Mouse (Mus musculus): ENCODE data around the gene Sacs.
"Not testable (repeated sequence)": the region's sequence is repeated elsewhere in the genome, so short reads cannot be mapped to it uniquely, and the experiment has no call there.

Sacs gene

DNA sequence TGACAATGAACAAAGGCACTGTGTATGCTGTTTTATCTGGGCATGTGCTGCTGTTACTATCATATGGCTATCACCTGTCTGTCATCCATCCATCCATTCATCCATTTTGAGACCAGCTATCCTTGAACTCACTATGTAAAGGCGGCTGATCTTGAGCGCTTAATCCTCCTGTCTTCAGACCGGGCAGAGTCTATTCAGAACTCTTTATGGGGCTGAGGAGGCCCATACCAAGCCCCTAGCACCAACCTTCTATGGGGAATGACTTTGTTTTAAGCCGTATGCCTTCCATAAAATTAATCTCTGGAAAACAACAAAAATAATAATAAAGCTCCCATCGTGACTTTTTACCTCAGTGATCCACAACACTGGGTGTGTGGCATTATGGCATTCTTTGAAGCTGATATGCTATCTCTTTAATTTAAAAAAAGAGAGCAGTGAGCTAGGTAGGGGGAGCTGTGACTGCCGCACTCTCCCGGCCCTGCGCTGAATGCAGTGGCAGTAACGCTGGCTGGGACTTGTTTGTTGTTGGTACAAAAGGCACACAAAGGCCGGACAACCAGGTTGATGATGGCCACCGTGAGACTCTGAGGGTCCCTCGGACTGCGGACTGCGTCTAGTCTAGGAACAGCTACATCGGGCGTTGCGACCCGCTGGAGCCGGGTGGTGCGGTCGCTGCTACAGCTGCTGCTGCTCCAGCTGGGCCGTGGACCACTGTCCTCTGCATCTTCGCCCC, at the start of gene Sacs:
Sacs (plus strand) TSS at position 464 of the 733 bp plus-strand sequence.
- CTCF ChIA-PET = no interaction called here

DNA sequence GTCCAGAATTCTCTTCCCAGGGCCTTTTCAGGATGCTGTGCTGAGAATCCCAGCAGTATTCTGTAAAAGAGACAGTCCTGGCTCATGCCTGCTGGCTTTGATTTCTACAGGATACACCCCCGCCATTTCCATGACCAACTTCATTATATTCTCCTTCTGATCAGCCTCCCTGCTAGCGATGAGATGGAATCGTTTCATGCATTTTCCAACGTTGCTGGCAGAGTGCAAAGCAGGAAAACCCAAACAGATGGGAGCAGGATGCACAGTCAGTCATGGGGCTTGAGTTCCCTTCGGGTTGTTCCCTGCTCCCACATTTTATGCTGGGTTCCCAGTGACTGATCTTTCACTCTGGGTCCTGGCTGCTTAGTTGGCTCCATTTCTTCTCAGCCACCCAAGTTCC, 47.3 kb upstream of the Sacs start:
- CTCF ChIA-PET = no interaction called here

DNA sequence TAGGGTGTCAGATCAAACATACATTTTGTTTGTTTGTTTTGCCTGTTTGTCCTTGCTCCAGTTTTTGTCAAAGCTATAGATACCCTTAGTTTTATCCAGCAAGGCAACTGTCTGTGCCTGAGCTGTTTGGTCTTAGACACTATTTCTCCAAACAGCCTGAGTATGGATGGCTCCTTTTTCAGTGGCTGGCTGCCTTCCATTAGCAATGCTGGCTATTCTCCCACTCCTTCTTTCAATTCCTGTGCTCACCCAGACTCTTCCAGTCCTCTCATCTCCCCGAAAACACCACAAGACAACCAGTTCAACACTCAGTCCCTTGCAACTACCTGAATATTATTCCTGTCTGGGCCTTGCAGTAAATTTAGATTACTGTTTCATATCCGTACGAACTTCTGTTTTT, 46.2 kb upstream of the Sacs start:
- CTCF ChIA-PET = no interaction called here

DNA sequence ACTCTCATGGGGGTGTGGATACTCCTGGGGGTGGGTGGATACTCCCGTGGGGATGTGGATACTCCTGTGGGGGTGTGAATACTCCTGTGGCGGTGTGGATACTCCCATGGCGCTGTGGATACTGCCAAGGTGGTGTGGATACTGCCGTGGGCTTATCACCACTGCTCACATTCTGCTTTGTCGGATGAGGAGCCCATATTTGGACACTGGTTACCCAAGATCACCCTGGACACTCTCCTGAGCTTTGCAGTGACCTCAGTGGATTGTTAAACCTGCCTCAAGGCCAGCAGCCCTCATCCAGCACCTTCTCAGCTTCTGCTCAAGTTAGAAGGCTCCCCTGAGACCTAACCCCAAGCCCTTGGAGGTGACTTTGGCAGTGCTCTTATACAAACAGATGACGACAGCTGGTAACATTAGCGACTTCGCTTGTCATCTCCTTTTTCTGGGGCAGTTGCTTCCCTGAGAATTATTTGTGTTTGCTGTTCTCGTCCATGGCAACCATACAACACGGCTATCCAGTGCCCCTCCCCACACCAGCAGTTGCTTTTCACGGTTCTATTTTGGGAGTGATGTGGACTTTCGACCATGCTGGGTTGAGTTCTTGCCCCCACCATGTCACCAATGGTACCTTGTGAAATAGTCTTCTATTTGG, 40.2 kb upstream of the Sacs start:
- CTCF ChIA-PET = interaction anchor here (0.6 kb wide), 1 partner anchor 8 kb away, joined by 6 read pairs; no protein-coding TSS in a partner anchor

DNA sequence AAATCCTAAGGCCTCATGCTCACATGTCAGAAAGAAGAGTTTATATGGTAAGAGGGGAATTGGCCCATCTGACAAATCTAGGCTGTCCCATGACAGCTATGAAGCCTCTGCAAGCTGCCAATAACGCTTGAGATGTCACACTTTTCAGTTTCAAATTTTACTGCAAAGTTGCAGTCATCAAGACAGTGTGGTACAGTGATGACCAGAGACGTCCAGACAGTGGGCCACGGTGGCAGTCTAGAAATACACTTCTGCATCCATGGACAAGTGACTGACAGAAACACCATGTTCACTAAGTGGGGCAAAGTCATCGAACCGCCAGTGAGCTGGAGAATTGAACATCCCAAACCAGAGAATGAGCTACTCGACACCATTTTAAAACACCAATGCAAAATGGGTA, 37.5 kb upstream of the Sacs start:
- CTCF ChIA-PET = no interaction called here

DNA sequence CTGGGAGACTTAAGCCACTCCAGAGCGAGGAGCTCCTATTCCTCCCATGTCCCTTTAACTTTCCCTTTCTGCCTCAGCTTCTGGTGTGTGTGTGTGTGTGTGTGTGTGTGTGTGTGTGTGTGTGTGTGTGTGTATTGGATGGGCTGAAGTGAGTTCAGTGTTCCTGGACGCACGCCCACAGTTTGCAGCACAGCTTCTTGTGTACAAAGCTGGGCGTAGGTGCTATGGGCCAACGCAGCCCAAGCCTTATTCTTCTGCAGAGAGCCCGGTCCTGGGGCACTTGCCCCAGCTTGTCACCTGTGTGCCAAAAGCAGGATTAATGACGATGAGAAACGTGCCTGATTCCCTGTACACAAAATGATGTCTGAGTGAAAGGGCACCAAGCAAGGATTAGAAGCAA, 31.9 kb upstream of the Sacs start:
- CTCF ChIA-PET = interaction anchor here (0.6 kb wide), 1 partner anchor 9 kb away, joined by 6 read pairs; no protein-coding TSS in a partner anchor

DNA sequence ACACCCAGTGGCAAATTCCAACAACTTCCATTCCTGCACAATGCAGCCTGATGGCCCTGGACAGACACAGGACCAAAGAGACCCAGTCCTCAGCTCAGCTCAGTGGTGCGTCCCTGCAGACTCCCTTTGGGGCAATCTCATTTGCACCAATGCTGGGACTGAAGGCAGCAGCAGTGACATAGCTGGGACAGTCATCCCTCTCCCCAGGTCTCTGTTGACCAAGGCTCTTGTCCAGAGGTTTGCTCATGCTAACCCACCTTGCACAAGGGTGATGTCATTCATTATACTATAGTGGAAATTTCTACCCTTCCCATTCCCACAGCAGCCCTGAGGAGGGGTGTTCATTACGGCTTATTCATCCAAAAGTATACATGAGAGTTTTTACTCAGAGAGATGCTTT, 29.6 kb upstream of the Sacs start:
- CTCF ChIA-PET = no interaction called here

DNA sequence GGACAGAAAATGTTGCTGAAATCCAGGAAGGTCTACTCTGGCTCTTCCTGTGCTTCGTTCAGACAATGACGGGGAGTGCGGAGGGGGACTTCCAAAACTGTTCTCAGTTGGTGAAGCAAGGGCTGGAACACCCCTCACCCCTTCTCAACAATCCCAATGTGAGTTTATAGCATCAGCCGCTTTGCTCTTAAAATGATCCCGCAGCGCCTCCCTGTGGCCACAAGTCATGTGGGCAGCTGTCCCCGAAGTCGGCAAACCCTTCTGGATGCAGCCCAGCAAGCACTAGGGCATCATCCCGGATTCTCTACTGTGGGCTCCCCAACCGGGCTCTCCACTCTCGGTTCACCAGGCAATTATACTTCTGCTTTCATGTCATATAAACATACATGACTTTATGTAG, 25.9 kb upstream of the Sacs start:
- CTCF ChIA-PET = no interaction called here

DNA sequence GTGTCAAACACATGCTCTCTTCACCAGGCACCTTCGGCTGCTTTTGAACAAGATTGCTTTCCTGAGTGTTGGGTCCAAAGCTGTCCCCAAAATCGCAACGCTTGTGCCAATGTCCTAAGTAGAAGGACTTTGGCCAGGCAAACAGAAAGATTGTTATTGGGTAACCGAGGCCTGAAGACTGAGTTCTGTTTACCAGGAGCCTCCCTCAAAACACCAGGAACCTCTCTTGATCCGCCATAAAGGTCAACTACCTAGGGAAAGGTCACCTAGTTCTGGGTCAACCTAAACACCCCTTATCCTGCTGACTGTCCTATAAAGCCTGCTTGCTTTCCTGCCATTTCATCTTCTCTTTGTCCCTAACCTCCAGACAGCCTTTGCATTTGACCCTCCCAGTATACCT, 13.5 kb upstream of the Sacs start:
- CTCF ChIA-PET = no interaction called here

DNA sequence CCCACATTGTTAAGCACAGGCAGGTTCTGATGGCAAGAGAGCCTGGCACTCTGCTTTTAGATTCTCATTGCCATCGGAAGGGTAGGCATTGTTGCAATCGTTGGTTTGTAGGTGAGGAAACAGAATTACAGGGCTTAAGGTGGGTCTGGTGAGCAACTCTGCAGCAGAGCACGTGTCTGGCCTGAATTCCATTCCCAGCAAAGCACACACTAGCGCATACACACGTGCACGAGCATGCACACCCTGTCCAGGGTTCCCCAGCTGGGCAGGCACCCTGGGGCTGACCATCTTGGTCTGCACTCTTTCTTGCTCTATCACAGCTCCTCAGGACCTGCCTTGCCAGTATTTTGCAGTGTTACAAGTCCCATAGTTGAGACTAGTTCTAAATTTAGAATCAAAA, 13.1 kb upstream of the Sacs start:
- CTCF ChIA-PET = no interaction called here

DNA sequence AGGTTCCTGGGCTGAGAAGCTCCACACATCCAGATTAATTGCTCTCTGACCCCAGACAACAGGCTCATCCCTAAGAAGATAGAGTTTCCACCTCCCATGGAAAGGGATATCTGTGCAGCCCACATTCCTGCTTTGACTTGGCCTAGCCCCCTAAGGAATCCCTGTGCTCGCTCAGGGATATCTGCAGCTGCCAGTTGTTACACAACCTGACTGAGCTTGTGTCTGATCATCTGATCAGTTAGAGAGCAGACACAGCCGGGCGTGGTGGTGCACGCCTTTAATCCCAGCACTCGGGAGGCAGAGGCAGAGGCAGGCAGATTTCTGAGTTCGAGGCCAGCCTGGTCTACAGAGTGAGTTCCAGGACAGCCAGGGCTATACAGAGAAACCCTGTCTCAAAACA, 10.9 kb upstream of the Sacs start:
- CTCF ChIA-PET = not testable (repeated sequence)

DNA sequence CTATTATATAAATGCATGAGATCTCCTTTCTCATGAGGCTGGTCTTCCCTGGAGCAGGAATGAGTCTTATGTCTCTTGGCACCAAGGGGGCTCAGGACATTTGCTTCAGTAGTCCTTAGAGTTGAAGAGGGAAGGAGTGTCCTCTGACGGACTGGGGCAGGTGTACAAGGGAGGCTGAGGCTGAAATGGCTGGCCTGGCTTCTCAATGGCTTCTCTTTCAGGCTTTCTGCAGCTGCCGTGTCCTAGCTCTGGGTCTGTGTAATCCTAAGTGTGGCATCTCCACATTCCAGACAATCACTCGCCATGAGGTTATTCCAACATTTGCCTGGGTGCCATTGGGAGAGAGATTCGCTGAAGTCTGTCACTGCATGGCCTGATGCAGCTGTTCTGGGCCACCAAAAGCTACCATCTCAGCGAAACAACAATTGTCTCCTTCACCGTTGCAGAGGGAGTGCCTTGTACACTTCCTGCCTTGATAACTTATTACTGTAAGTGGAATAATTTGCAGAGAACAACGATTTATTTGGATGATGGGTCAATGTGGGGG, 9.2 kb upstream of the Sacs start:
- CTCF ChIA-PET = no interaction called here

DNA sequence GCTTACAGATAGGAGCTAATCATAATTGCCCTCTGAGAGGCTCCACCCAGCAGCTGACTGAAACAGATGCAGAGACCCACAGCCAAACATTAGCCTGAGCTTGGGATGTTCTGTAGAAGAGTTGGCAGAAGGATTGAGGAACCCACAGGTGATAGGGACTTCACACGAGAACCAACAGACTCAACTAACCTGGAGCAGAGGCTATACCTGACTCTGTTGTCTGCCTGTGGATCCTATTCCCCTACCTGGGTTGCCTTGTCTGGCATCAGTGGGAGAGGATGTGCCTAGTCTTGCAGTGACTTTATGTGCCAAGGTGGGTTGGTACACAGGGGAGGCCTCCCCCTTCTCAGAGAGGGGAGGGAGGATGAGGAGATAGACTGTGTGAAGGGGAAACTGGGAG, 5.7 kb upstream of the Sacs start:
- CTCF ChIA-PET = no interaction called here

DNA sequence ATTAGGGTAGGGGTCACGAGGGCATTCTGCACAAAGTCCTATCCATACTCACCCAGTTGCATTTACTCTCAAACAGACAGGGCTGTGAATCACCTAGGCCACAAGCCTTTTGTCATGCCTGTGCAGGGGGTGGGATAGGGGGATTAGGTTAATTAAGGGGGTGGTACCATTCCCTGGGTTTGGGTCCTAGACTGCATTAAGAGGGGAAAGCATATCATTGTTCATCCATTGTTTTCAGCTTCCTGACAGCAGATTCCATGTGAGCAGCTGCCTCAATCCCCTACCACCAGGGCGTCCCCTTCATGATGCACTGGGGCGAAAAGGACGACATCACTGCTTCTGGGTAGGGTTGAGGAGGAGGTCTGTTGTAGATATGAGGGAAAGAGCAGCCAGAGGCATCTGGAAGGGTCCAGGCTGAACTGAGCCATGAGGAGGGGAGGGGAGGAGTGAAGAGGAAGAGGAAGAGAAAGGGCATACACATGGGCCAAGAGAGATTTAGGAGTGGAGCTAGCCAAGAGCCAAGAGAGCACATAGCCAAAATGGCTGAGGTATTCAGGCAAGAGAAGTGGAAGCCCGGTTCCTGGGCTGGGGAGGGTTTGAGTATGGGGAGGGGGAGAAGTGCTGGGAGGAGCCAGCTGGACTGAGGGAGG, 3.8 kb upstream of the Sacs start:
- CTCF ChIA-PET = no interaction called here

DNA sequence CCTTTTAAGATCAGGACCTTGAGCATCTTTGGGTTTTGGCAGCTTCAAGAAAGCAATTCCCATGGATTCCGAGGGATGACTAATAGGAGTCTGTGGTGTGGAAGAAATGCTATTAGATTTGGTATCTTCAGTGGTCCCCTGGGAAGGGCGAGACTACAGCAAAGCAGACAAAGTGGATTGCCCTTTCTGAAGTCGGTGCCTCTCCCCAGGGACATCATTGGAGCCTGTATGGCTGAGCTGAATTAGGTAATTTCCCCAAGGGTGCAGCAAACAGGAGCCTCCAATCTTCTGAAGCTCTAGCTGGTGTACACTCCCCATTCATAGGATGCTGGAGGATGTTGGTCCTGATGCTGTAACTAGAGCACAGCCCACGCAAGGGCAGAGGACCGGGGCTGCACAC, 847 bp upstream of the Sacs start:
- CTCF ChIA-PET = no interaction called here

DNA sequence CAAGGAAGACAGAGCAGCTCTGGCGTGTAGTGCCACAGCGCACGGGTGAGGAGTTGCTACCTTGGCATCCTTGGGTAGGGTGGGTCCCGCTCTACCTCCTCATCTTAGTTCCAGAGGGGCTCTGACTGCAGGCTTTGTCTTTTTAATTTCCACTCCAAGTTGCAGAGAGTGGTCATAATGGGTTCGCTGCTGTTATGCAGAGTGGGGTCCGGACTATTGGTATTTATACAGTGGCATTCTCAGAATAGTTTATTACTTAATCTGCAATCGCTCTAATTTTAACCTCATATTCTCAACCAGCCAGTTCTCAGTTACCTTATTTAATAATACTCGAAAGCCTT, 440 bp downstream of the Sacs start:
- CTCF ChIA-PET = no interaction called here

DNA sequence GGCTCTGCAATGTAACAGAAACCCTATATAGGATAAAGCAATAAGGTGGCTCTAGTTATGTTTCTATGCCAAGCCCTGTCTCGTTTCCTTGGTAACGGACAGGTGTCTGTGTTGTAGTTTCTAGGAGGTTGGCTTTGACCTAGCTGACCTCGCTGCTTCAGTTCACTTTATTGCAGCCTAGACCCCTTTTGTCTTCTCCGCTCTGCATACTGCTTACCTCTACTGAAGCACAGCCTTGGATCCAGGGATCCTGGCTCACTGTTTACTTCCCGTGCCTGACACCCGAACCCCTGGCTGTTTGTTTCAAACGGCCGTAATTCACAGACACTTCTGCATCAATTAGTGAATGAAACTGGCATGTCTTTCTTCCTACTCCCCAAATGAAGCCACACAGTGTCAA, 5.1 kb downstream of the Sacs start:
- CTCF ChIA-PET = no interaction called here

DNA sequence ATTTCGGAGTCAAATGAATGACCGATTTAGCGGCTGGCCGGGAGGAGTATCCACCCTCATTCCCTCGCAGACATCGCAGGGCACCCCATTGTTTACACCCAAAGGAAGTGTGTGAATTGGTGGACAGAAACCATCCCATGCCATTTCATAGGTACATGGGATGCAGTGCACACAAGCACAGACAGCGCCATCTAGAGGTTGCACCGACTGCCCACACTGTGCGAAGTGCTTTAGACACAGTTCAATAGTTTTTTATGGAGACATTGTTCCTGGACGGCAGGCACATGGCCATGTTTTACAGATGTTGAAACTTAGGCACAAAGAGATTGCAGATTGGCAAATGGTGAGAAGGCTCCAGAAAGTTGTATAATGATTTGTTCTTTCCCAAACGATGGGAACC, 5.6 kb downstream of the Sacs start:
- CTCF ChIA-PET = no interaction called here

DNA sequence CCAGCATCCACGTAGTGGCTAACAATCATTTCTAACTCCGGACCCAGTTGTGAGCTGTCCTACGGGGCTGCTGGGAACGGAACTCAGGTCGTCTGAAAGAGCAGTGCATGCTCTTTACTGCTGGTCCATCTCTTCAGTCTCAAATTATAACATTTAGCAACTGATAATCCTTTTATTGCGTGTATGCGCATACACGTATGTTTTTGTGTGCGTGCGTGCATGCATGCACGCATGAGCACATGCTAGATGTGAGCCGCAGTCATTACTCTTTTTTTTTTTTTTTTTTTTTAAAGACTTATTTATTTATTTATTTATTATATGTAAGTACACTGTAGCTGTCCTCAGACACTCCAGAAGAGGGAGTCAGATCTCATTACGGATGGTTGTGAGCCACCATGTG, 12.2 kb downstream of the Sacs start:
- CTCF ChIA-PET = interaction anchor here (0.6 kb wide), 1 partner anchor 326 kb away, joined by 3 read pairs; no protein-coding TSS in a partner anchor

DNA sequence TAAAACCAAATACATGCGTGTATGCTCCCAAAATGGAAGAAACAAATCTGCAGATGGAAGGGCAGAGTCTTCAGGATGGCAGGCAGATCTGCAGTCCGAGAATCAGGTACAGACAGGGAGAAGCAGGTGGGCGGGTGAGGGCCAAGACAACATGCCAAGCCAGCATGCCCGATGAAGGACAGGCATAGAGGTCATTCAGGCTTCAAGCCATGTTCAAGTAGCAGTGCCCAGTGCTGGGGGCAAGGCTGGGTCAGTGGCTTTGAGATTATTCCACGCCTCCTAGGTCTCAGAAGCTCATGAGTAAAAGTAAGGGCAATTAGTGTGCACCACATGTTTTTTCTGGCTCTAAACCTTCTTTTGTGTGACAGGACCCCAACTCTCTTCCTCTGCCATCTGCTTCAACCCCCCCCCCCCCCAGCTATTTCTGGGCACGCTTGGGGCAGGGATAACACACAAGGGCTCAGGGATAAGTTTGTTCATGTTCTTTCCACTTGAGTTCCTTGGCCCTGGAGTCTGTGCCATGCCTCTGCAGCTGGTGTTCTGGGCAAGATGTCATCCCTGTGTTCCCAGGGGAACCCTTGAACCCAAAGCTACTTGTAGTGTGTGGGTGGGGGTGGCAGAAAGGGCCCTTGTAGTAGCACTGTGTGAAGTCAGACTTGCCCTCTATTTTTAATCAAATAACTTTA, 16.8 kb downstream of the Sacs start:
- CTCF ChIA-PET = no interaction called here

DNA sequence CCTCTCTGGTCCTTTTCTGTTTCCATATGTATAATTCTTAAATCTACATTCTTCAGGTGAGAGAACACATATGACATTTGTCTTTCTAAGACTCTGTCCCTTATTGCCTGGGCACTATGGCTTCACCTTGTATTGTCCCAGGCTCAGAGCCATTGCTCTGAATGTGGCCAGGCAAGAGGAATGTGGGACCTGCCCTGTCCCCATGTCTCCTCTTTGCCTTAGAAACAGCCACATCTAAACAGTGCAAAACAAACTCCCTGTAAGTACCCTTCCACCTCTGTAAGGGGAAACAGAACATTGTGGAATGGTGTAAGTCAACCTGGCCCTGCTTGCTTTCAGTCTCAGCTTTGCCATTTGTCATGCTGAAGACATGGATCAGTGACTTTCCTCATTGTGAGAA, 17.4 kb downstream of the Sacs start:
- CTCF ChIA-PET = no interaction called here

DNA sequence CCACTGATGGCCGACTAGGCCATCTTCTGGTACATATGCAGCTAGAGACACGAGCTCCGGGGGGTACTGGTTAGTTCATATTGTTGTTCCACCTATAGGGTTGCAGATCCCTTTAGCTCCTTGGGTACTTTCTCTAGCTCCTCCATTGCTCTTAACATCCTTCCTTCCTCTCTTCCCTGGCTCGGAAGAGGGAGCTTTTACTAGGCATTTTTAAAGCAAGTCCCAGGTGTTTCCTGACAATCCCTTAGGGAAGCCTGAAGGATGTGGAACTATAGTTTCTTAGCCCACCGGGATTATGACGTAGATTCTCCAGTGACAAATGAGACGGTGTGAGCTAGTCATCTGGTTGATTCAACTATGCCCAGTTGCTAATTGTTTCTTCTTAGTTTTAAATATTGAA, 19.2 kb downstream of the Sacs start:
- CTCF ChIA-PET = not testable (repeated sequence)

DNA sequence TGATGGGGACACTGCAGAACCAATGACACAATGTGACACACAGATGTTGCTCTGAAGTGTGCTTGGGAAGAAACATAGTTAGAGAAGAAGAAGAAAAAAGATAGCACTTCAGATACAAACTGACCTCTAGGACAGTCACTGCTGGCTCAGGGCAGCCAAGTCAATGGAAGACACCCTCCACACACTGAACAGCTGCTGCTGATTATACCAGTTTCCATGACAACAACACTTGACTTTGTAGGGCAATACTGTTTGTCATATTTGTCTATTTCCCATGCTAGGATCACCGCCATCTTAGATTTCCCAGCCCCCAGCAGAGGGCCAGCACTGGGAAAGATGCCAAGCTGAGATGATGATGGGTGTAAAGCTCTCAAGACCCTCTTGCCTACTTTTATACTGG, 22.7 kb downstream of the Sacs start:
- CTCF ChIA-PET = no interaction called here
